In genomic region chr17:85737090-85737780, GRCm38 (mm10) we compare ENCODE assay signal across 18 mouse cellular contexts. TPM values are rescaled to one million over a fixed set of nuclear protein-coding genes. Genes with fewer than 3 reads are reported as not detected.
A peak's percentile ranks its signal among the peaks of the same experiment; 100 is the strongest.
DNase-seq lines count a peak whose midpoint lies in the region; ATAC-seq lines count a peak whose summit lies in the region.
"Had no signal": no experiment of that assay in that cellular context is flagged by ENCODE, and none has a peak within 500 bp of the region (broad histone marks: within the 10 kb centered on the region; RNA-seq: fewer than 3 reads in every experiment).

No protein-coding gene starts in this region.

- H3K9ac ChIP-seq in hindbrain, embryonic 11.5 days (ENCODE audit: low read depth, low read length): no peak overlapping the region
- H3K9ac ChIP-seq in hindbrain, embryonic 14.5 days: no peak overlapping the region
- H3K9ac ChIP-seq in midbrain, embryonic 13.5 days (replicated peaks): no peak overlapping the region
- 0 out of 2 replicates have a peak overlapping the region, but pooled peaks have one; percentile 19 for H3K9ac ChIP-seq in embryonic facial prominence, embryonic 14.5 days (ENCODE audit: low read depth, low read length)
- H3K9ac ChIP-seq: heart, embryonic 13.5 days; liver, postnatal 0 days; neural tube, embryonic 13.5 days had no signal

- no peak overlapping the region for H3K4me3 ChIP-seq in hindbrain, embryonic 11.5 days (ENCODE audit: low read depth, low read length)
- no peak overlapping the region for H3K4me3 ChIP-seq in hindbrain, embryonic 14.5 days (replicated peaks; ENCODE audit: low read length)
- H3K4me3 ChIP-seq in midbrain, embryonic 10.5 days: no peak overlapping the region
- no peak overlapping the region for H3K4me3 ChIP-seq in midbrain, embryonic 13.5 days (replicated peaks)
- no peak overlapping the region for H3K4me3 ChIP-seq in embryonic facial prominence, embryonic 14.5 days (ENCODE audit: low read depth, low read length)
- H3K4me3 ChIP-seq: heart, embryonic 13.5 days; neural tube, embryonic 13.5 days had no signal

- 44% methylated on average over 17 of the region's 19 CpGs for WGBS in hindbrain, embryonic 11.5 days
- 51% methylated on average over 18 of the region's 19 CpGs for WGBS in hindbrain, embryonic 14.5 days
- WGBS in midbrain, embryonic 10.5 days: 57% methylated on average over 18 of the region's 19 CpGs
- 60% methylated on average over 19 of the region's 19 CpGs for WGBS in midbrain, embryonic 13.5 days
- 18% methylated on average over 15 of the region's 19 CpGs for WGBS in embryonic facial prominence, embryonic 14.5 days

- H3K27me3 ChIP-seq in hindbrain, embryonic 11.5 days (ENCODE audit: control insufficient read depth, insufficient read depth, low read length): no peaks in the 10 kb centered on the region
- H3K27me3 ChIP-seq in hindbrain, embryonic 14.5 days (ENCODE audit: control insufficient read depth, insufficient read depth, low read length): no peaks in the 10 kb centered on the region
- peaks cover 14% of the 10 kb centered on the region for H3K27me3 ChIP-seq in midbrain, embryonic 10.5 days (ENCODE audit: low read depth, poor library complexity, severe bottlenecking)
- 0 out of 2 replicates have a peak, but pooled peaks cover 4% of the 10 kb centered on the region for H3K27me3 ChIP-seq in midbrain, embryonic 13.5 days
- H3K27me3 ChIP-seq in embryonic facial prominence, embryonic 14.5 days (replicated peaks; ENCODE audit: control insufficient read depth, insufficient read depth, low read length): no peaks in the 10 kb centered on the region

- no peaks in the 10 kb centered on the region for H3K4me1 ChIP-seq in hindbrain, embryonic 11.5 days (replicated peaks; ENCODE audit: control insufficient read depth, insufficient read depth, low read length)
- no peaks in the 10 kb centered on the region for H3K4me1 ChIP-seq in hindbrain, embryonic 14.5 days (replicated peaks; ENCODE audit: control insufficient read depth, insufficient read depth, low read length)
- H3K4me1 ChIP-seq in midbrain, embryonic 10.5 days: peaks cover 4% of the 10 kb centered on the region; the same call in 1 of the 2 replicates
- no peaks in the 10 kb centered on the region for H3K4me1 ChIP-seq in midbrain, embryonic 13.5 days (replicated peaks)
- no peaks in the 10 kb centered on the region for H3K4me1 ChIP-seq in embryonic facial prominence, embryonic 14.5 days (ENCODE audit: control insufficient read depth, insufficient read depth, low read length)
- H3K4me1 ChIP-seq: heart, embryonic 13.5 days; neural tube, embryonic 13.5 days had no signal

- no peaks in the 10 kb centered on the region for H3K9me3 ChIP-seq in hindbrain, embryonic 11.5 days (ENCODE audit: control insufficient read depth, low read length)
- no peaks in the 10 kb centered on the region for H3K9me3 ChIP-seq in hindbrain, embryonic 14.5 days (ENCODE audit: control insufficient read depth, low read length)
- no peaks in the 10 kb centered on the region for H3K9me3 ChIP-seq in midbrain, embryonic 10.5 days (replicated peaks)
- no peaks in the 10 kb centered on the region for H3K9me3 ChIP-seq in midbrain, embryonic 13.5 days
- no peaks in the 10 kb centered on the region for H3K9me3 ChIP-seq in embryonic facial prominence, embryonic 14.5 days (ENCODE audit: control insufficient read depth, low read length)
- H3K9me3 ChIP-seq: heart, embryonic 13.5 days; neural tube, embryonic 13.5 days had no signal

- ATAC-seq in hindbrain, embryonic 11.5 days (ENCODE audit: low FRiP score): no peak
- no peak for ATAC-seq in hindbrain, embryonic 14.5 days (ENCODE audit: low FRiP score)
- ATAC-seq in midbrain, embryonic 13.5 days: no peak
- no peak for ATAC-seq in embryonic facial prominence, embryonic 14.5 days (ENCODE audit: low read depth)
- ATAC-seq: liver, postnatal 0 days had no signal

- DNase-seq in hindbrain, embryonic 11.5 days (ENCODE audit: low spot score): peak; percentile 31
- no peak for DNase-seq in hindbrain, embryonic 14.5 days (ENCODE audit: low spot score)
- DNase-seq in midbrain, embryonic 10.5 days (ENCODE audit: low spot score): no peak
- peak; percentile 26 for DNase-seq in embryonic facial prominence, embryonic 14.5 days (ENCODE audit: low spot score)
- peak; percentile 23 for DNase-seq in retina, embryonic 14.5 days (ENCODE audit: low spot score)
- DNase-seq in lung, postnatal 10 days: no peak
- DNase-seq in lung, postnatal 14 days: no peak
- DNase-seq: cerebellum, postnatal 25 days; heart, postnatal 4 days; kidney, adult 18-20 months; liver, postnatal 0 days; lung, postnatal 4 days; thymus, adult 2 months had no signal

- H3K4me2 ChIP-seq in hindbrain, embryonic 11.5 days (replicated peaks; ENCODE audit: low read depth, low read length): no peak overlapping the region
- no peak overlapping the region for H3K4me2 ChIP-seq in hindbrain, embryonic 14.5 days (replicated peaks)
- no peak overlapping the region for H3K4me2 ChIP-seq in midbrain, embryonic 13.5 days (replicated peaks)
- H3K4me2 ChIP-seq in embryonic facial prominence, embryonic 14.5 days (ENCODE audit: low read depth, low read length): no peak overlapping the region
- H3K4me2 ChIP-seq: heart, embryonic 13.5 days; neural tube, embryonic 13.5 days had no signal

- no peaks in the 10 kb centered on the region for H3K36me3 ChIP-seq in hindbrain, embryonic 11.5 days (ENCODE audit: control insufficient read depth, insufficient read depth, low read length)
- H3K36me3 ChIP-seq in hindbrain, embryonic 14.5 days (replicated peaks; ENCODE audit: control insufficient read depth, insufficient read depth): no peaks in the 10 kb centered on the region
- H3K36me3 ChIP-seq in midbrain, embryonic 10.5 days: no peaks in the 10 kb centered on the region
- no peaks in the 10 kb centered on the region for H3K36me3 ChIP-seq in midbrain, embryonic 13.5 days
- no peaks in the 10 kb centered on the region for H3K36me3 ChIP-seq in embryonic facial prominence, embryonic 14.5 days (ENCODE audit: control insufficient read depth, insufficient read depth, low read length)
- H3K36me3 ChIP-seq: heart, embryonic 13.5 days; neural tube, embryonic 13.5 days had no signal

- no peak overlapping the region for H3K27ac ChIP-seq in hindbrain, embryonic 11.5 days (ENCODE audit: low read depth, low read length)
- H3K27ac ChIP-seq in hindbrain, embryonic 14.5 days: no peak overlapping the region
- 0 out of 2 replicates have a peak overlapping the region, but pooled peaks have one; percentile 19 for H3K27ac ChIP-seq in midbrain, embryonic 10.5 days (replicated peaks)
- no peak overlapping the region for H3K27ac ChIP-seq in midbrain, embryonic 13.5 days
- no peak overlapping the region for H3K27ac ChIP-seq in embryonic facial prominence, embryonic 14.5 days (replicated peaks; ENCODE audit: low read depth, low read length)
- H3K27ac ChIP-seq: heart, embryonic 13.5 days; neural tube, embryonic 13.5 days had no signal

RNA-seq across cellular contexts. Expression of gene Six2, which starts 49.2 kb away (rescaled TPM):
- polyA plus RNA-seq in hindbrain, embryonic 11.5 days (2014; fragmentation: Nextera tagmentation; extraction: Ambion mirVana): 6.8 and 8.3 TPM in 2 replicates
- polyA plus RNA-seq in hindbrain, embryonic 14.5 days (2014; fragmentation: Nextera tagmentation; extraction: Ambion mirVana): 0.55 and 0.64 TPM in 2 replicates
- 1.6 and 3.0 TPM in 2 replicates for polyA plus RNA-seq in midbrain, embryonic 10.5 days (2016; fragmentation: Nextera tagmentation; extraction: Ambion mirVana)
- 0.30 and 0.31 TPM in 2 replicates for polyA plus RNA-seq in midbrain, embryonic 13.5 days (2015; fragmentation: Nextera tagmentation; extraction: Ambion mirVana)
- polyA plus RNA-seq in embryonic facial prominence, embryonic 14.5 days (2014; fragmentation: Nextera tagmentation; extraction: Ambion mirVana): 12.5 and 13.2 TPM in 2 replicates
- polyA plus RNA-seq: gonadal fat pad, adult 2 months; liver, postnatal 0 days; neural tube, embryonic 13.5 days; small intestine, adult 2 months had no signal

Comparison
In these comparisons a context has a peak if more than half of its experiments do, and no peak if none do; other contexts are left out.
1. DNase-seq: peak in hindbrain, embryonic 11.5 days (single experiment), embryonic facial prominence, embryonic 14.5 days (single experiment) and retina, embryonic 14.5 days (single experiment); none in hindbrain, embryonic 14.5 days (single experiment), midbrain, embryonic 10.5 days (single experiment), lung, postnatal 10 days (single experiment) and lung, postnatal 14 days (single experiment).